8 mouse cellular contexts compared by ENCODE assay signal in genomic region chr3:122046187-122046620, GRCm38 (mm10). TPM values are rescaled to one million over a fixed set of nuclear protein-coding genes. Genes with fewer than 3 reads are reported as not detected.
DNase-seq lines count a peak whose midpoint lies in the region; ATAC-seq lines count a peak whose summit lies in the region.

No protein-coding gene starts in this region.

- H3K9me3 ChIP-seq in neural tube, embryonic 12.5 days = no peaks in the 10 kb centered on the region

- no peak overlapping the region for H3K4me3 ChIP-seq in neural tube, embryonic 12.5 days

- H3K9ac ChIP-seq in neural tube, embryonic 12.5 days = no peak overlapping the region

- H3K4me2 ChIP-seq in neural tube, embryonic 12.5 days (replicated peaks) = peak overlapping the region; percentile 35

- peak; percentile 20 for DNase-seq in adrenal gland, postnatal 25 days
- DNase-seq in brain, embryonic 18.5 days (ENCODE audit: low read depth, low spot score) = peak; percentile 30
- peak; percentile 19 for DNase-seq in gastrocnemius, postnatal 25 days
- peak; percentile 77 for DNase-seq in kidney, postnatal 10 days
- DNase-seq in urinary bladder, postnatal 10 days (ENCODE audit: low spot score) = no peak
- no peak for DNase-seq in thymus, postnatal 0 days (ENCODE audit: low spot score)

- peak; percentile 69 for ATAC-seq in neural tube, embryonic 12.5 days (ENCODE audit: low FRiP score, low read depth)
- no peak for ATAC-seq in CD4-positive, CD25-positive, alpha-beta regulatory T cell, adult 4 months

- H3K36me3 ChIP-seq in neural tube, embryonic 12.5 days = no peaks in the 10 kb centered on the region

- H3K27ac ChIP-seq in neural tube, embryonic 12.5 days = no peak overlapping the region

- H3K4me1 ChIP-seq in neural tube, embryonic 12.5 days = peaks cover 36% of the 10 kb centered on the region

- WGBS in neural tube, embryonic 12.5 days = 4% methylated on average over 10 of the region's 10 CpGs

- H3K27me3 ChIP-seq in neural tube, embryonic 12.5 days (replicated peaks) = peaks cover 50% of the 10 kb centered on the region

RNA-seq across cellular contexts. Expression of gene Abca4, which starts 2.0 kb away (rescaled TPM):
- total RNA-seq in adrenal gland, postnatal 25 days (2021) = 2.1 and 5.1 TPM in 2 replicates
- total RNA-seq in gastrocnemius, postnatal 25 days (2021) = 1 to 10 TPM in 1 of 2 experiments, under 1 TPM in 1; 0.64 to 1.1 TPM
- 0.70 and 0.75 TPM in 2 replicates for polyA plus RNA-seq in neural tube, embryonic 12.5 days (2016; fragmentation: Nextera tagmentation; extraction: Ambion mirVana)
- not detected for polyA plus RNA-seq in CD4-positive, CD25-positive, alpha-beta regulatory T cell, adult 4 months (2017; shearing (Covaris generic))
- 0.18 and 0.42 TPM in 2 replicates for polyA plus RNA-seq in thymus, postnatal 0 days (2015; fragmentation: Nextera tagmentation; extraction: Ambion mirVana)

Comparison
In these comparisons a context has a peak if more than half of its experiments do, and no peak if none do; other contexts are left out.
1. DNase-seq: peak in adrenal gland, postnatal 25 days (single experiment), brain, embryonic 18.5 days (single experiment), gastrocnemius, postnatal 25 days (single experiment) and kidney, postnatal 10 days (single experiment); none in urinary bladder, postnatal 10 days (single experiment) and thymus, postnatal 0 days (single experiment).